Mouse (Mus musculus) retina, embryonic 14.5 days (tissue): ENCODE data around the gene Rps28.

Experiments
- DNase-seq: peaks from one replicate; pipeline ENCODE4 v3.0.0-alpha.2; 2015; ENCODE audit warnings: low spot score

Gene Rps28

GRCm38 (mm10) chr17:33773426-33773825 lies 50.9 kb downstream of the Rps28 start:
- DNase-seq, result no peak

- DNase-seq, result no peak
Observed at GRCm38 (mm10) chr17:33771617-33772016, 52.7 kb downstream of the Rps28 start.
